Mouse (Mus musculus) urinary bladder, postnatal 10 days (tissue): Measurements from ENCODE around the gene Il15.

ENCODE experiments used
- DNase-seq: peaks from one replicate; pipeline ENCODE4 v3.0.0; 2022; ENCODE audit warnings: low spot score

Gene Il15

DNA sequence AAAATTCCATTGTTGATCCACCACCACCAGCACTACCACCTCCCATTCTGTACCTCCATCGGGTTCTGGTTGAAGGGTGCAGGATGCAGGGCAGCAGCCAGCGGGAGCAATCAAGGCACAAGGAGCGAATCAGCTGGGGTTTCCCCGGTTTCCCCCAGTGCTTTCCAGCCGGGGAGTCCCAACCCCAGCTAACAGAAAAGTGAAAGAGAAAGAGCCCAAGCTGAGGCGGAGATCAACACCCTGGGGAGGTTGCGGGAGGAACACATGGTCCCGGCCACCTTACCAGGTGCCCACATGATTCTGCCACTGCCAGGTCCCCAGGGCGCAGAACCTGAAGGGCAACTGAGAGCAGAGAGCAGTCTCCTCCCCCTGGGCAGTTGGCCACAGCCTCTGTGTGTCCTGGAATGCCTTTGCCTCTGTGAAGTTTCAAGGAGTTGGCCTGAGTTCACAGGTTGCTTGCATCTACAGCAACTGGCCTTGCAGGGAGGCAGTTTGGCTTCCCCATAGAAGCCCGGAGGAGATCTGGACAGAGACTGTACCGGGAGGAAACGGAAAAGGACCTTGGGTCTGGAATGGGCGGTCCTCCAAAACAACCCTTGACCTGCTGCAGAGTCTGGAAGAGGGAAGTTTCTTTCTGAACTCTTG is at the start of gene Il15:
Gene Il15 (minus strand): TSS at position 537 of the 645 bp plus-strand sequence.
- no peak for DNase-seq

GRCm38 (mm10) chr8:82444897-82445296 is 41.9 kb upstream of the Il15 start:
- DNase-seq = no peak

DNA sequence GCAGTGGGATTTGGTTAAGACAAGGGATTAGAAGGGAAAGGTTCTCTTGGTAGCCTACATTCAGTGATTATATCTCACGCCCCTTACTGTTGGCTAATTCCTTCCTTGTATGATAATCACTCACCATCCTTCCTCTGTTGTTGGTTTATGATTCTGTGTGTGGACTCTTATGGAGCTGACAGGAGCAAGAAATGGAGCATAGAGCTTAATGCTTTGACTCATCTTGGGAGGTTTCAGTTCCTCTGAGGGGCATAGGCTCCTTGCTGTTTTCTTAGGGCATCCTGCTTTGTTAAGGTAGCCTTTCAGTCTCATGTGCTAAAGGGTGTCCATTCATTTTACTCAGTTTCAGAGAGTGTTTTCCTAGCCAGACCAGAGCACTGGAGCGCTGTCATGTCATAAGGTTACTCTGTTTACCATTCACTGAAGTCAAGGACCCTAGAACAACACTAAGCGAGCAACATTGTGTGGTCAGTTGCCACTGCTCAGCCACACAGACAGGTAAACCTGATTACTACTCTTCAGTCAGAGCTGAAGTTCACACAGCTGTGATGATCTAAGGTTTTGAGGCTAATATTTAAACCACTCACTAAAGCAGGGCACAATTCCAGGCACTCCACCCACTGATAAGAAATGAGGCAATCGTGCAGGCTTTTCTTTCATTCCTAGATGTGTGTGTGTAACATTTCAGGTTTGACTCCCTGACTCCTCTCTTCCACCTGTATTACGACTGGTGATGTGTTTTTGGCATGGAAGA is 13.7 kb upstream of the Il15 start:
- no peak for DNase-seq

DNA sequence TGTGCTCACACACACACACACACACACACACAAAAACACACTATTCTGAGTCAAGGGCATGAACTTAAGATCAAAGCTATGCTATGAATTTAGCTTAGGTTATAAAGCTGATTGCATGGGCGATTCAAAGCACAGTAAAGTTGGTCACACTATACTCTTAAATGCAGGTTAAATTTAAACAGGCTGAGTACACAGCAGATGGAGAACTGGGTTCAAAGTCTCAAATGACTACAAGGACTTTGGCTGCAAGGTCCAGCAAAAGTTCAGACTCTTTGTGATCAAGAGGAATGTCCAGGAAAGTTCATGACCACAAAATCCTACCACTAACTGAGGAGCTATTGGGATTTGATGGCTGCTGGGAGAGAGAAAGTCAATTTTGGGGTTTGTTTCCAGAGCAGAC is 12.5 kb upstream of the Il15 start:
- no peak for DNase-seq

DNA sequence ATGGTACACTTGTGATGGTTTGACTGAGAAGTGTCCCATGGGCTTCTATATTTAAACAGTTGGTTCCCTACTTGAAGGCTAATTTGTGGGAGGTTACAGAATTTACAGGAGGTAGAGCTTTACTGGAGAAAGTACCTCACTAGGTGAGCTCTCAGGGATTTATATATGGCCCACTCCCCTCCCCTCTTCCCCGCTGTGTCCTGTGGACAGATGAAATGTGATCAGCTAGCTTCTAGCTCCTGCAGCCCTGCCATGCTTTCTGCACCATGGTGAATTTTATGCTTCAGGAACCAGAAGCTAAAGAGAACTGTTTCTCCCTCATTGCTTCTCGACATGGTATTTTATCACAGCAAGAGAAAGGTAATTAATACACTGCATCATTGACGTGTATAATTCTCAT is 7.1 kb upstream of the Il15 start:
- DNase-seq = no peak

DNA sequence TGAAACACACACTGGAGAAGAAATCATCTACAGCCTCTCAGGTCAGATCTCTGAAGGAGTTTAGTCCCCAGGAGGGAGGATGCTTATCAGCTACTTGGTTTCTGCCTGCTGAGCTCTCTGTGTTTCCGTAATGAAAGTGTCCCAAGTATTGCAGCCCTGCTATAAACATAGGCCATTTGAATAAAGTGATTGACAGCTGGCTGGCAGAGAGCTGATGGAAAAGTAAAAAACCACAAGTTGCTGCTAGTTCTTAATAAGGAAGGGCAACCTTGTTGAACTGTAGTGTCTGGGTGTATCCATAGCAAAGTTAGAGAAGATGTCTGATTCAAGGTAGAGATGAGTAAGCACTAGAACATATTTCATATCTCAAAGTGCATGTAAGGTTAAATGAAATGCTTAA is 4.0 kb upstream of the Il15 start:
- no peak for DNase-seq

DNA sequence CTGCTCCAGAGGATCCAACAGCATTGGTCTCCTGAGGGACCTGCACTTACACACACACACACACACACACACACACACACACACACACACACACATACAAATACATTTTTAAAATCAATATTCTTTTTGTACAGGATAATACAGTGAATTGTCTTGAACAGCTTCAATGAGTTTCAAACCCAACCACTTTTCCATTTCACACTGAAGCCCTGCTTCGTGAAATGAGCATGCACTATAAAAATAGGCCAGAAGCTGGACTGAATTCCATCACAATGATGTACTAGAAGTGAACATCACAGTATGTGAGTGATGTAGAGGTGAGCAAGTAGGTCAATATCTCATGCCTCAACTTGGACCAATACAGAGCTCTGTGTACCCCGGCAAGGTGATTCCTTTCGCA is 1.0 kb upstream of the Il15 start:
- no peak for DNase-seq

DNA sequence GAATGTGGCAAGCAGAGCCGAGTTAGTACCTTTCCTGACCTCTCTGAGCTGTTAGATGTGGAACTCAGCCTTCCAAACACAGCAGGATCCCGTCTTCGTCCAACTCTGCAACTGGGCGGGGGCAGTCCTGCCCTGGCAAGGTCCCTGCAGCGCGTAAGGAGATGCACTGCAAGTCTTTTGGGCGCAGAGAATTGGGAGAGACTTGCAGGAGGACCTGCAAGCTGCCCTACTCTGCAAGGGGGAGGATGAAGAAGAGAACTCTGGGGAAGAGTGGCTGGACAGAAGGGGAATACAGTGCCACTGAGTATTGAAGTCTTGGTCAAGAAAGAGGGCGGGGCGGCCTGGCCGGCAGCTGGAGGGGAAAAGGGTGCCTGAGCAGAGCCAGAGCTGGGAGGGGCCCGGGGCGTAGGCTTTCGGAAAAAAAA is 749 bp downstream of the Il15 start:
- DNase-seq = no peak

DNA sequence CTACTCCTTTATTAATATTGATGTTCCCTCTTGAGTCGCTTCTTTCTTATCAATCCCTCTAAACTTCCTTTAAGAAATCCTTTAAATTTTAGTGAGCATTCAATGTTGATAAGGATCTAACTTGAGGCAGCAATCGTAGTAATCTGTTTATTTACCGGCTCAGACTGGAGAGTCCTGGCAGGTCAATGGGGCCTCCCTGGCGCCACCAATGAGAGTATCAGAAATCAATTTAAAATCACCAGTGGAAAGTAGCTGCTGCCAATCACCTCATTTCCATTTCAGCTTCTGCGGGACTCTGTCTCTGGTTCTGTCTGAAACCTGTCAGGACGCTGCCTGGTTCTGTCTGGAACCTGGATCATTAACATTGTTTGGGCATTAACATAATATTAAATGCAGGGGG is 1.5 kb downstream of the Il15 start:
- DNase-seq = no peak

GRCm38 (mm10) chr8:82401059-82401458 is 2.0 kb downstream of the Il15 start:
- DNase-seq = no peak

DNA sequence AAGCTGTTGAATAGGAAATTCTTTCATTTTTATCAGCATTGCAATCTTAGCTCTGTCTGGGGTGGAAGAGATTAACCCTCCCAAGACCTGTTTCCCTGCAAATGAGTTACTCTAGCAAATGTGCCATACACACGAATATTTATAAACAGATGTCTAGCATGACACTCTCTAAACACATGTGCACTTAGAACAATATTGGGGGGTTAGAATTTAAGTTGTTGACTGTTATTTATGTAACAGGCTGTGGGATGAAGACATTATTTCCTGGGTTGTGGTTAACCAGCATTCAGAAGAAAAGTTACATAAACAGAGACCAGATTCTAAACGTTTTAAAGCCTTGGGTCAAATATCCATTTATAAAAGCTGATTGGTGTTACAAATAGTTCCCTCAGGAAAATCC is 2.6 kb downstream of the Il15 start:
- no peak for DNase-seq

- no peak for DNase-seq
These were observed 4.5 kb downstream of the Il15 start for GRCm38 (mm10) chr8:82398546-82398945.

- no peak for DNase-seq
These were observed 11.8 kb downstream of the Il15 start for GRCm38 (mm10) chr8:82391258-82391657.

- no peak for DNase-seq
These were observed 14.6 kb downstream of the Il15 start for GRCm38 (mm10) chr8:82388356-82388902.

- DNase-seq = no peak
These were observed 15.4 kb downstream of the Il15 start for GRCm38 (mm10) chr8:82387614-82388013.

DNA sequence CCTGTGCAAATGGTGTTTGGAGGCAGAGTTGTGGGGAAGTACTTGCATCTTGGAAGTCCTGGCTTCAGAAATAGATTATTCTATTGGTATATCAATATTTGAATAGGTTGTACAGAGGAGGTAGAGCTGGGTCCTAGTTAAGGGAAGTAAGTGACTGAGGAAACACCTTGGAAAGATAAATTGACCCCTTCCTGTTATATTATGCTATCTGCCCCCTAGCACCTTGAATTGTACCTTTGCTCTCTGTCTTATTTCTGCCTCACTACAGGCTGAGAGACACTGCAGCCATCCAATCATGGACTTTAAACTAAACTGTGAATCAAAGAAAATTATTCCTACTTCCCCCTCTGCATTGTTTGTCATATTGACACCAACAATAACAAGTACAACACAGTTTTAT is 17.2 kb downstream of the Il15 start:
- no peak for DNase-seq

- DNase-seq = no peak
These were observed 18.4 kb downstream of the Il15 start for GRCm38 (mm10) chr8:82384458-82385234.

GRCm38 (mm10) chr8:82383346-82383745 is 19.7 kb downstream of the Il15 start:
- DNase-seq = no peak

GRCm38 (mm10) chr8:82382316-82382715 is 20.7 kb downstream of the Il15 start:
- no peak for DNase-seq

DNA sequence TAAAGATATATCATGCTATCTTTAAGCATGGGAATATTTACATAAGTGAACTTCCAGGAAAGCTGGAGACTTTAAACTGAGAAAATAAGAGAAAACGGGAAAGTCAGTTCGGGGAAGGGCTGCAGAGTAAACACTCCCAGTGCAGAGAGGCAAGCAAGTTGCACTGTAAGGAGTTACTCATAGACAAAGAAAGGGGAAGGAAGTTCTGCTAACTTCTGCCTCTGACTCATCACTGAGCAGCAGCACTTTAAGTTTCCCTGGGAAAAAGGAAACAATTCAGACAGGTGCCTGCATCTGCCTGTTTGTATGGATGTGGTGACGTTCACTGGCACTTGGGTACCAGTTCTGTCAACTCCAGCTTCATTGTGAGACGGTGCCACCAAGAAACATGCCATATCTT is 28.6 kb downstream of the Il15 start:
- DNase-seq = no peak

GRCm38 (mm10) chr8:82372846-82373245 is 30.2 kb downstream of the Il15 start:
- no peak for DNase-seq

- DNase-seq = no peak
These were observed 32.4 kb downstream of the Il15 start for GRCm38 (mm10) chr8:82370657-82371056.

- no peak for DNase-seq
These were observed 42.0 kb downstream of the Il15 start for GRCm38 (mm10) chr8:82361061-82361460.
